Mouse (Mus musculus) R1 (cell line): ENCODE data around the gene Vmn1r232.

ENCODE experiments used
- DNase-seq: peaks from one replicate; pipeline ENCODE4 v3.0.0-alpha.2; 2018; ENCODE audit warnings: low read depth, low spot score

Vmn1r232 gene

DNA sequence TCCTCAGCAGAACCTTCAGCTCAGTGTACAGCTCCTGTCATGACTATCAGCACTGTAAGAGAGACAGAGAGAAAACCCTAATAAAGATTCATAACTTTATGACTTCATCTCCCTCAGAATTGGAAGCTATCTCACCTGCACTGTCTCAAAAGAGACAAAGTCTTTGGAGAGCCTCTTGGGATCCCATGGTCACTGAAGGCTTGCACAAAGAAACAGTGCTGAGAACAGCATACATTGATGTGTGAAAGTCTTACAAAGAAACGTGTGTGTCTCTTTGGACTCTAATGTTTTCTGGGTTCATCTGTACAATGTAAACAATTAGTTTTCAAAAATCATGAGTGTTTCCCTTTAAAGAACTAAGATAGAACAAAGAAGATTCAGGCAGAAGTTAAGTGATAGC is at the start of gene Vmn1r232:
Gene Vmn1r232 (minus strand): TSS at position 101 of the 400 bp plus-strand sequence.
- DNase-seq = no peak

DNA sequence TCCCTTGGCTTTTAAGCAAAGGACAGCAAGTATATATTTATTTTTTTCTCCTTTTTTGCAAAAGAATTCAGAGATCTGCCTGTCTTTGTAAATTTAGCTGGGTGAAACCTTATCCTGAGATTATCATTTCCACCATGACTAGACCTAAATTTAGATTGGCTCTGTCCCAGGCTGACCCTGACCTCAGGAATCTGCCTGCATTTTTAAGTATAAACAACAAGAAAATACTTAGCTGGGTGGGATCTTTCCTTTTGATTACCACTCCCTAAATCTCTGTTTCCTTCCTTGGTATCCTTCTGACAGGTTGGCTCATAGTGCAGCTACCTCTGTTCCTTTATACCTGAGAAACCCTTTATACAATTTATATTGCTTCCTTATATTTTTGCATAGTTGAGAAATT is 47.2 kb upstream of the Vmn1r232 start:
- DNase-seq = no peak

DNA sequence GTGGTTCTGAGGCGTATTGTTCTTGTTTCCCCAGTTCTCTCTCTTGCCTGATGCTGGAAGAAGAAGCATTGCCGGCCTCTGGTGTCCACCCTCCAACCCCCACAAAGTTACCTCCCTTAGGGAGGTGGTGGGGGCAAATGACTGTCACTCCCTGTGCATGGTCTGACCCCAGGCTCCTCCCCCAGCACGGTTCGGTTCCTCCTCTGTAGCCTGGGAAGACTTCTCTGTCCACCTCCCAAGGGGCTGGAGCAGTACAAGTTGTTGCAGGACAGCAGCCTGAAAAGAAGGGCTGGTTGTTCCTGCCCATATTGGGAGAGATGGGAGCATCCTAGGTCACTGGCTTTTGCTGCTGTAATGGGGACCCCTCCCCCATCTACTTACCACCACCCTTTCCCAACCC is 45.9 kb upstream of the Vmn1r232 start:
- DNase-seq = no peak

DNA sequence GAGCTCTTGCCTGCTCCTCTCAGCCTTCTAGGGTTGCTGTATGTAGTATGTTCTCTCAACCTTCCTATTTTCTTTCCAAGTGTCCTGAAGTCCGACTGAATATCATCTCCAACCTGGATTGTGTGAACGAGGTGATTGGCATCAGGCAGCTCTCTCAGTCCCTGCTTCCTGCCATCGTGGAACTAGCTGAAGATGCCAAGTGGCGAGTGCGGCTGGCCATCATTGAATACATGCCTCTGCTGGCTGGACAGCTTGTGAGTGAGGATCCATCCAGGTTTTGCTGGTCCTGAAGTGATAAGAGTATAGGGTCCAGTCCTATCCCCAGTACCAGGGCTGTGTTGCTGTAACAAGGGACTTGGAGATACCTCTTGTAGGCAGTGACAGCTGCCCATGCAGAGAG is 40.9 kb upstream of the Vmn1r232 start:
- DNase-seq = no peak

DNA sequence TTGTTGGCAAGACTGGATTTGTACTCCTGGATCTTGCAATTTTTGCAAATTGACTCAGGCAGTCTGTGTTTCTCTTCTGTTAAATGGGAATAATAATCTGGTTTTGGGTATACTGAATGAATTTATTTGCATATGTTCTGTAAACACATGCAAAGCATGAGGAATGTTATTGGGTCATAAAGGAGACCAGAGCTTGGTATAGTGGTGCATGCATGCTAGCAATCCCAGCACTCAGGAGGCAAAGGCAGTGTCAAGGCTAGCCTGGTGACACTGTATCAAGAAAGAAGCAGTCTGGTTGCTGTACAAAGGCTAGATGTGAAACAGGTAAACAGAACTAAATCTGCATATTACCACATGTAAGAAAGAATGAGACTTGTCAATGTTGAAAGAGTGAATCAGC is 27.1 kb upstream of the Vmn1r232 start:
- no peak for DNase-seq

DNA sequence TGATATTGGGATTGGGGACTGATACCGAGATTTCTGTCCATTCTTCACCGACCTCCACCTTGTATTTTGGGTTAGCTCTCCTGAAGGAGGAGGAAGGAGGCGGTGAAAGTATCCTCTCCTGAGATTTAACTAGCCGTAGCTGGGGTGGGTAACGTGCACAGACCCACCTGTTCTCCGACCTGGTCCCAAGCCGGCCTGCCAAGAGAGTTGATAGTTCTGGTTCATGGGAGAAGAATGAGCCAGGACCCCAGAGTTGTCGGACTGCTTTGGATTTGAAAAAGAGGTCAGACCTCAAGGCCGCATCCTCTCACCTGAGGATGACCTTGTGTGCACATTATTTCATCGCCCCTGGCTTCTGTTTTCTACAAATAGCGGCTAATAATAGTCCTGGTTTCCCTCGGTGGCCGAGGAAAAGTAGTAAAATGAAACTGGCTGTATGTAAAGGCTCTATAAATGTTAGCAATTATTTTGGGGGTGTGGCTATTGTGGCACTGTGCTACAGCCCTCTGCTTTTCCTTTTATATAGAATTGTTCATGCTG is 26.6 kb upstream of the Vmn1r232 start:
- DNase-seq = peak; percentile 19

DNA sequence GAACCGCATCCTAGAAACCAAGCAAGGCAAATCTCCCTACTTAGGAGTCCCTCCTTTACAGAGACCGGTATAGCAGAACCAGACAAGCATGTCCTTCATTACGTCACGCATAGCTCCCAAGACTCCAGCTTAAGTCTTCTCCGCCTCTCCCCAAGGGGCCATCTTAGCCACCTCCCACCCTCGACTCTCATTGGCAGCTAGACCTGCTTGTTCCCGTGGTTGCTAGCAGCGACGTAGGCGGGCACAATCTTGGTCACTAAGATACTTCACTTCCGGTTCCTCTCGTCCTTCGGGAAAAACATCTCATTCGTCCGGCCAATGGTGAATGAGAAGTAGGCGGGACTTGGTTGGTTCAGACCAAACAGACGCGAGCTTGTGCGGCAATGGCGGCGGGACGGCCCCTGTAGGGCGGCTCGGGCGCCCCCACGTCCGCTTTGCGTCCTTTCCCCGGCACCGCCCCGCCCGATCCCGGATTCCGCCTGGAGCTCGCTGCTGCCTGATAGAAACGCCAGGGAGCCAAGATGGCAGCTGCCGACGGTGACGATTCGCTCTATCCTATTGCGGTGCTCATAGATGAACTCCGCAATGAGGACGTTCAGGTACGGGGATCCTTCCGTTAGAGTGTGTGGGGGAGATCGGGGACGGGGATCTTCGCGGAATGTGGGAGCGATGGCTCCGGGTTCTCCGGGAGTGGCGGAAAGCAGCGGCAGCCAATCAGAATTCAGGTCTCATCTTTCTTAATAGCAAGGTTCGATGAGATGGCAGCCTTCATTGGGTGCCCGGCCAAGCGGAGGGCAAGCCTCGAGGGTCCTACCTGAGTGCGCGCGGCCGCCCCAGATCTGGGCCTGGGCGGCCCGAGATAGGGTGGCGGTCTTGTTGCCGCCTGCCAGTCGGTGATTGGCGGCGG is 25.7 kb upstream of the Vmn1r232 start, which contains the start of gene Ppp2r1a:
Gene Ppp2r1a (plus strand): TSS at position 327 of the 907 bp plus-strand sequence.
- peak; percentile 100 for DNase-seq

DNA sequence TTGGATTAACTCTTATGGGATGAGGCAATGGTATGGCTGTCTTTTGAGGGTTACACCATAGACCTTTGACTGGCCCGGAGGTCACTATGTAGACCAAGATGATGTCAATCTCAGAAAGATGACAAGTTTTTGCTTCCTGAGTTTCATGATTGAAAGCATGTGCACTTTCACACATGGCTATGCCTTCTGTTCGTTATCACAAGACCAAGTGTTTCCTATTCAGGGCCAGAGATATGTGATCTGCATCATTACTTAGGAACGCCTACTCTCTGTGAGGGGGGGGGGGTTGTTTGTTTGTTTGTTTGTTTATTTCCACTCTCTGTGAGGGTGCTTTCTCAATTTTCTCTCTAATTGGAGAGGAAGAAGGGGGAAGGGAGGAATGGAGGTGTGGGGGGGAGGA is 24.7 kb upstream of the Vmn1r232 start:
- DNase-seq = no peak

DNA sequence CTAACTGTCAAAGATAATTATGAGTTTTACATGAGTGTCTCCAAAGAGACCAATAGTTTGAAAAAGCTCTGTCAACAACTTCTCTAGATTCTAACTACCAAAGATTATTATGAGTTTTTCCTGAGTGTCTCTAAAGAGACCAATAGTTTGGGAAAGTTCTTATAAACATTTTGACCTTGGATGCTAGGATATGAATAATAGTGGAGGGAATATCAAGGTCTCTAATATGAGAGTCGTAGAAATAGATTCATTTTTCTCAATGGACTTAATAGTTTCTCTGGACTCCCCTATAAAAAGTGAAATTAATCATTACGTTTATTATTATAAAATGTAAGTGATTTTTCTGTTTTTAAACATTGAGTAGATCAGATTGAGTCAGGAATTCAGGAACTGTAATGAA is 14.5 kb downstream of the Vmn1r232 start, which contains the start of gene Vmn1r231:
Gene Vmn1r231 (minus strand): TSS at position 101 of the 400 bp plus-strand sequence.
- DNase-seq = no peak
